Mouse (Mus musculus) mature B cell (primary cell): ENCODE results near the gene Zfp689.
"Not testable (repeated sequence)": the region's sequence is repeated elsewhere in the genome, so short reads cannot be mapped to it uniquely, and the experiment has no call there.

ENCODE experiments used
- in situ Hi-C: fragments of 300-500 bp; cut with MboI; formaldehyde crosslinking; loops from 2 replicates; pipeline ENCODE4 v1.14.3; 2019

Gene Zfp689

DNA sequence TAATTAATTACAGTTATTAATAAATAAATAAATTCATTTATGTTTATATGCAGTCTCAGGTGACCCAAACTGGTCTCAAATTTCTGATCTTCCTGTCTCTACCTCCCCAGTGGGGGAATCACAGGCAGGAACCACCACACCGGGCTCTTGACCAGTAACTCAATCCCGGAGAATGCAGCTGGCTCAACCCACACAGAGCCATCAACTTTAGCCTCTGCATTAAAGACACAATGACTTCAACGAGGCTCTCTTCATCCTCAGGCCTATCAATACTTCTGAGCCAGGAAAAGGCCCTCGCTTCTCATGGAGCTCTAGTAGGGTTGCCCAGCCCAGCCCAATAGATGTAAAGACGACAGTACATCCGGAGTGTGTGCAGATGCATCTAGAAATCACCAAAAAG lies 44.9 kb downstream of the Zfp689 start:
- in situ Hi-C loops, result not testable (repeated sequence)

DNA sequence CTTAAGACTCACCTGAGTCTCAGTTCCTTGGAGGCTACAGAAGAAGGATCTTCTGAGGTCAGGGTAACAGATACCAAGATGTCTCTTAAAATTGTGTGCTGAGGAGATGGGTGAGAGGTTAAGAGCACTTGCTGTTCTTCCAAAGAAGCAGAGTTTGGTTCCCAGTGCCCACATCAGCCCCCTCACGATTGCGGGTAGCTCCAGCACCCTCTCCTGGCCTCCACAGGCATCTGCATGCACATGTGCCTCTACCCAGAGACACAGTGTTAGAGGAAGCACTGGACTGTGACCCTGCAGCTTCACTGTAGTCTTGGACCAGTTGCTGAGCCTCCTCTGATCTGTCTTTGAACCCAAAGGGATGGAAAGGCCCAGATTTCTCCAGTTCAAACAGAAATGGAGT lies 46.0 kb downstream of the Zfp689 start:
- in situ Hi-C loops, result no loop called here

DNA sequence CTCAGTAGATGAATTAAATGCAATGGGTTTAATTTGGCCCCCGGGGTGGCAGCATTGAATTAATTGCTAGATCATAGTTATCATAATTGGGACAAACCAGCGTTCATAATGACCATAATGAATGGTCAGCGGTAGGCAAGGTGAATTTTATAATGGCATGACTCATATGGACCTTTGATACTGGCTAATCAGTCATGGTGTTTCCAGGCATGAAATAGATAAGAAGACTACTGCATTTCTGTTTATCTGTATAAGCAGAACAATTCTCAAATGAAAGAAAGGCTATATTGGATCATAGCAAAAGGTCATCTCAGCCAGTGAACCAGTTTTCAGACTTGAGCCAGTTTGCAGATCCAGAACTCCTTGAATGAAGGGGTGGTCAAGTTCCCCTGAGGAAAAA lies 48.6 kb downstream of the Zfp689 start:
- in situ Hi-C loops, result no loop called here

DNA sequence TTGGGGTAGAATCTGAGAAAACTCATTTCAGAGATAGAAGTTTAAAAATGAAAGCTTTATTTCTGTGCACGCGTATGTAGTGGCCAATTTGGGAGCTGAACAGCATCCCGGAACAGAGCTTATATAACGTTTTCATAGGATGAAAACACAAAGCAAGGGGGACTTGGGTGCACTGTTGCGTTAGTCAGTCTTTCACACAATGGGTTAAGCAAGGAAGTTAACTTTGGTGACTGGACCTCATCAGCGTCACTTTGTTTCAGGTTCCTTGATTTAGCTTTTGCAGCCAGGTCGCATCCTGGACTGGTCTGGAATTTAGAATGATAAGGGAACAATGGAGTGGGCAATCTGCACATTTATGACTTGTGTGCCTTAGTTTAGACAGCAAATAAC lies 55.0 kb downstream of the Zfp689 start:
- in situ Hi-C loops, result no loop called here

DNA sequence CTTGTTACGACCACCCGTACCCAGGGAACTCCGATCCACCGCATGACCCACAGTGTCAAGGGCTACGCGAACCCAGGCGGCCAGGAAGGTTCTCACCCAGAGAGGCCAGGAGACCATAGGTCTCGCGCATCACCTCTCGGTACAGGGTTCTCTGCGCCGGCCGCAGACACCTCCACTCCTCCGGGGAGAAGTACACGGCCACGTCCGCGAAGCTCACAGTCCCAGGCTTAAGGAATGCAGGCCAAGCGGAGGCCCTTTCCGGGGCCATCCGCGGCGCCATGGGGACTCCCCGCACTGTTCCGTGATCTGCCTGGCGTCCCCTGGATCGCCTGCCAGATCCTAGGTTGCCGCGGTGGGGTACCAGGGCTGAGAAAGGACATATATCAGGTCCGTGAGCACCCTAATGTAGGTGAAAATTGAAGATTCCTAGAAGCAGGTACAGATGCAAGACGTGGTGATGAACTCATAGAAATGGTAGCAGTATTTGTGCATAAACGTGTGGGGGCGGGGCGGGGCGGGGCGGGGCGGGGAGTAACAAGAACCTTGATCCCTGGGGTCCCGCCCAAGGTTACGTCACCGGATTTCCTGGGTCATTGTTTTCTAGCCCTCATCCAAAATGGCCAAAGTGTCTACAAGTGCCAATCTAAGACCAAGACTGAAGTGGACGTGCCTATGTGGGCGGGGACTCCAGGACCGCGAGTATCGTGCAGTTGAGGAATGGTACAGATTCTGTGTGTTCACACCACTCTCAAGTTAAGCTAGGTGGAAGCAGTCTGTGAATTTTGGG lies 55.6 kb downstream of the Zfp689 start, which contains the start of gene E430018J23Rik:
TSS of gene E430018J23Rik (minus strand) at position 473 of the 787 bp plus-strand sequence.
- in situ Hi-C loops, result no loop called here

DNA sequence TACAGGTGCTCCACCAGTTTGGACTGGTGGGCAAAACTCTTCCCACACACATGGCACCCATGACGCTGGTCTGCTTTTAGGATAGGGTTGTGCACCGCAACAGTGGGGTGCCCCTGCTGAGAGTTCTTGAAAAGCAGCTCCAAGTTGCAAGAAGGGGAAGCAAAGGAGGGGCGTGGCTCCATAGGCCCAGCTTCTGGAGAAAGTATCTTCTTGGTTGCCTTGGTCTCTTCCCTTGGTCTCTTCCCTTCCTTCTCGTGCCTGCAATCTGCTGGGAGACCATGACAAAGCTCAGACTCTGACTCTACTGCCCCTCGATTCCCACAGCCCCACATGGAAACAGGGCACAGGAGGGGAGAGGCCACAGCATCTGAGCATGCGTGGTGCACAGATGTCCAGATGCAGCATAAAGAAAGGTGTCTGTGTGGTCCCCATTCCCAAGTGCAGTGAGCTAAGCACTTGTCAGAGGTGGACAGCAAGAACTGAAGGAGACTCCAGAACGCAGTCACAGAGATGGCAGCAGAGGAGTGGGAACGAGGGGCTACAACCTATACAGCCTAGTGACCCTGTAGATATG lies 56.6 kb downstream of the Zfp689 start:
- in situ Hi-C loops, result no loop called here
